Mouse (Mus musculus) testis, adult 2 months (tissue): ENCODE measurements around the gene Hoxc10. TPM values are rescaled to one million over a fixed set of nuclear protein-coding genes. Genes with fewer than 3 reads are reported as not detected.

Source experiments
- H3K27ac ChIP-seq: fragments of 200-500 bp; 2 replicates; pipeline ENCODE4 v1.5.1; 2012; ENCODE audit warnings: low read depth, low read length; ENCODE audit not compliant: control insufficient read depth, insufficient read depth
- H3K27me3 ChIP-seq: fragments of 200-500 bp; 2 replicates; pipeline ENCODE4 v1.6.1; 2012; ENCODE audit warnings: mild to moderate bottlenecking, low read length, moderate library complexity; ENCODE audit not compliant: control insufficient read depth, insufficient read depth
- H3K36me3 ChIP-seq: fragments of 200-500 bp; 2 replicates; pipeline ENCODE4 v1.6.1; 2012; ENCODE audit warnings: mild to moderate bottlenecking, low read length; ENCODE audit not compliant: control insufficient read depth, insufficient read depth
- H3K4me1 ChIP-seq: fragments of 200-500 bp; 2 replicates; pipeline ENCODE4 v1.6.1; 2012; ENCODE audit warnings: low read length; ENCODE audit not compliant: control insufficient read depth, insufficient read depth
- H3K4me3 ChIP-seq: fragments of 200-500 bp; 2 replicates; pipeline ENCODE4 v1.5.1; 2012; ENCODE audit warnings: low read depth, mild to moderate bottlenecking, low read length, moderate library complexity, mixed read lengths; ENCODE audit not compliant: control insufficient read depth
- CTCF ChIP-seq: fragments of 200-500 bp; IDR thresholded peaks from 2 replicates; pipeline ENCODE4 v1.5.1; 2012; ENCODE audit warnings: low read depth, mild to moderate bottlenecking, inconsistent platforms, low read length, moderate library complexity; ENCODE audit not compliant: control insufficient read depth, insufficient read depth, insufficient replicate concordance
- POLR2A ChIP-seq: fragments of 200-500 bp; IDR thresholded peaks from 2 replicates; pipeline ENCODE4 v1.6.1; 2012; ENCODE audit warnings: low read depth, mild to moderate bottlenecking, inconsistent platforms, low read length, moderate library complexity; ENCODE audit not compliant: control insufficient read depth
- polyA plus RNA-seq: library from polyadenylated mRNA; depleted of rRNA; stranded (reverse); fragments of >200 nt; gene quantifications from 2 replicates; pipeline ENCODE4 v1.2.3, GENCODE M21; 2012; rRNA removed

Gene Hoxc10
- polyA plus RNA-seq, result 0.29 and 0.31 TPM in 2 replicates

GRCm38 (mm10) chr15:102966776-102967311 is at the start of gene Hoxc10:
TSS of gene Hoxc10 (plus strand) at chr15:102966796.
- peak within 1 kb of the TSS; percentile 41 for H3K4me3 ChIP-seq
- H3K4me1 ChIP-seq, result peaks cover 9% of the 10 kb centered on the region
- TF ChIP-seq CTCF (no peak), POLR2A (no peak)
- 0 out of 2 replicates have a peak within 1 kb of the TSS, but pooled peaks have one; percentile 22 for H3K27ac ChIP-seq
- no peaks in the 10 kb centered on the region for H3K36me3 ChIP-seq
- H3K27me3 ChIP-seq, result peaks cover 11% of the 10 kb centered on the region

- peaks cover 10% of the 10 kb centered on the region for H3K4me1 ChIP-seq
- peaks cover 10% of the 10 kb centered on the region for H3K27me3 ChIP-seq
- no peak overlapping the region for H3K4me3 ChIP-seq
- no peak overlapping the region for H3K27ac ChIP-seq
- no peaks in the 10 kb centered on the region for H3K36me3 ChIP-seq
- no peak for TF ChIP-seq CTCF
- TF ChIP-seq POLR2A, result no peak
Observed at GRCm38 (mm10) chr15:102917972-102918572, 48.5 kb upstream of the Hoxc10 start.

GRCm38 (mm10) chr15:102918611-102919265 is 47.9 kb upstream of the Hoxc10 start:
- H3K4me1 ChIP-seq, result peaks cover 9% of the 10 kb centered on the region
- TF ChIP-seq CTCF (no peak), POLR2A (no peak)
- H3K4me3 ChIP-seq, result no peak overlapping the region
- peaks cover 10% of the 10 kb centered on the region for H3K27me3 ChIP-seq
- H3K36me3 ChIP-seq, result no peaks in the 10 kb centered on the region
- H3K27ac ChIP-seq, result no peak overlapping the region

- Histone ChIP-seq H3K27me3 (peaks cover 10% of the 10 kb centered on the region), H3K4me1 (peaks cover 9% of the 10 kb centered on the region), H3K36me3 (no peaks in the 10 kb centered on the region), H3K27ac (no peak overlapping the region), H3K4me3 (no peak overlapping the region)
- TF ChIP-seq CTCF, result no peak
- TF ChIP-seq POLR2A, result no peak
Observed at GRCm38 (mm10) chr15:102919336-102920180, 47.0 kb upstream of the Hoxc10 start.

- no peak overlapping the region for H3K27ac ChIP-seq
- no peaks in the 10 kb centered on the region for H3K36me3 ChIP-seq
- 0 out of 2 replicates have a peak overlapping the region, but pooled peaks have one; percentile 16 for H3K4me3 ChIP-seq
- H3K27me3 ChIP-seq, result peaks cover 10% of the 10 kb centered on the region
- no peak for TF ChIP-seq POLR2A
- no peak for TF ChIP-seq CTCF
- peaks cover 9% of the 10 kb centered on the region for H3K4me1 ChIP-seq
Observed at GRCm38 (mm10) chr15:102920619-102921018, 46.0 kb upstream of the Hoxc10 start.

- H3K4me1 ChIP-seq, result peaks cover 9% of the 10 kb centered on the region
- no peaks in the 10 kb centered on the region for H3K36me3 ChIP-seq
- no peak within 1 kb of the TSS for H3K27ac ChIP-seq
- H3K27me3 ChIP-seq, result peaks cover 10% of the 10 kb centered on the region
- peak within 1 kb of the TSS; percentile 19; the same call in 1 of the 2 replicates for H3K4me3 ChIP-seq
- TF ChIP-seq POLR2A (no peak), CTCF (no peak)
Observed at GRCm38 (mm10) chr15:102921053-102922011, 45.3 kb upstream of the Hoxc10 start, which contains the start of gene Hoxc13. TSS of gene Hoxc13 (plus strand) at chr15:102921103.
